Mouse (Mus musculus): ENCODE measurements around the gene Ei24. TPM values are rescaled to one million over a fixed set of nuclear protein-coding genes. Genes with fewer than 3 reads are reported as not detected.

Gene Ei24
- polyA plus RNA-seq (2012; rRNA removed) = 85.9 and 104 TPM in 2 replicates
- polyA plus RNA-seq (2014; fragmentation: Nextera tagmentation; extraction: Ambion mirVana) = 57.9 and 58.1 TPM in 2 replicates

DNA sequence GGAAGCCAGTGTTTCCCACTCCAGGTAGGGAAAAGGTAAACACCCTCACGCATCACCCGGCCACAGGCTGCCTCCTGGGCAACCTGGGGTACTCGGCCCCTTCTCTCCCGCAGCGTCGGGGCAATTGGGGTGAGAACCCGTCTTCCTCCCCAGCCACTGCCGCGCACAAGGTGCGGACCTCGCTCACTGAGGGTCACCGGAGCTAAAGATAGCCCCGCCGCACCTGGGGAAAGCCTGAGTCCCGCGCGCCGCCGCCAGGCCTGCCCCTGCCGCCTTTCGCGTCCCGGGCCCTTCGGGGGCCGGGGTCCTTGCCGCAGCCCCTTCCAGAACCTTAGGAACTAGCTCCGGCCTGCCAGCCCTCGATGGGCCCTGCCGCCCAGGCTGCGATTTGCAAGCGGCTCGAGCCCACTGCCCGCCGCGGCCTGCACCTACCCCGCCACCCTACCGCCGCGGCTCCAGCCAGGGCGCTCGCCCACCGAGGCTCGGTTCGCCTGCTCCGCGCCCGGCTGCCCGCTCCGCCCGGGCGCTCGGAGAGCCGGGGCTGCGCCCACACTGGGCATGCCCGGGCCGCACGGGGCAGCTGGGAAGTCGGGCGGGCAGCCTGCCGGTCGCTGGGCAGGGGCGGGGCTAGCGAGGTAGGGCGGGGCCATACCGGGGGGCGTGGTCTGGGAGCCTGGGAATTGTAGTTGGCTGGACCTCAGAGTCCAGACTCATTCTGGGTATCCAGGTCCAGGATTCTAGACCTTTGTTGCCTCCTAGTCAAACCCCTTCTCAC, at the start of gene Ei24:
Gene Ei24, minus strand, starts transcription at position 613 of the 775 bp plus-strand sequence.
- peak within 1 kb of the TSS; percentile 59; the same call in 1 of the 2 replicates for H3K27ac ChIP-seq (replicated peaks; ENCODE audit: low read depth, low read length)
- peak; percentile 98 for ATAC-seq (ENCODE audit: low FRiP score, low read depth)

GRCm38 (mm10) chr9:36846346-36846745, 49.2 kb upstream of the Ei24 start:
- Histone ChIP-seq H3K27me3 (ENCODE audit: control insufficient read depth, insufficient read depth, low read length) (no peaks in the 10 kb centered on the region), H3K4me3 (replicated peaks; ENCODE audit: low read length) (no peak overlapping the region), H3K27ac (replicated peaks; ENCODE audit: low read depth, low read length) (no peak overlapping the region), H3K4me1 (ENCODE audit: control insufficient read depth, insufficient read depth, low read length) (no peaks in the 10 kb centered on the region), H3K9ac (ENCODE audit: low read depth, low read length, severe bottlenecking) (no peak overlapping the region), H3K36me3 (ENCODE audit: control insufficient read depth, insufficient read depth, low read length) (no peaks in the 10 kb centered on the region), H3K9me3 (ENCODE audit: control insufficient read depth, low read length) (no peaks in the 10 kb centered on the region), H3K4me2 (replicated peaks; ENCODE audit: low read depth, low read length, severe bottlenecking) (no peak overlapping the region)
- no peak for DNase-seq (ENCODE audit: low spot score)
- ATAC-seq (ENCODE audit: low FRiP score, low read depth) = no peak
- no peak for TF ChIP-seq POLR2A (IDR thresholded peaks at IDR 0.05; ENCODE audit: borderline replicate concordance, extremely low read depth, insufficient read depth, insufficient read length)
- 37% methylated on average over 4 of the region's 4 CpGs for WGBS

More for the DNA sequence above, at the start of gene Ei24:
- Histone ChIP-seq H3K9me3 (ENCODE audit: control insufficient read depth, low read length) (no peaks in the 10 kb centered on the region), H3K9ac (ENCODE audit: low read depth, low read length, severe bottlenecking) (peak within 1 kb of the TSS; percentile 92), H3K4me3 (replicated peaks; ENCODE audit: low read length) (peak within 1 kb of the TSS; percentile 81), H3K4me2 (replicated peaks; ENCODE audit: low read depth, low read length, severe bottlenecking) (peak within 1 kb of the TSS; percentile 54), H3K27me3 (ENCODE audit: control insufficient read depth, insufficient read depth, low read length) (no peaks in the 10 kb centered on the region), H3K4me1 (ENCODE audit: control insufficient read depth, insufficient read depth, low read length) (peaks cover 8% of the 10 kb centered on the region; the same call in 1 of the 2 replicates), H3K36me3 (ENCODE audit: control insufficient read depth, insufficient read depth, low read length) (peaks cover 9% of the 10 kb centered on the region; the same call in 1 of the 2 replicates)
- DNase-seq (ENCODE audit: low spot score) = peak; percentile 67
- peak; percentile 59; the same call in 1 of the 2 replicates for TF ChIP-seq POLR2A (IDR thresholded peaks at IDR 0.05; ENCODE audit: borderline replicate concordance, extremely low read depth, insufficient read depth, insufficient read length)
- WGBS = 1% methylated on average over 46 of the region's 66 CpGs

- WGBS = 30% methylated on average over 3 of the region's 3 CpGs
- TF ChIP-seq POLR2A (IDR thresholded peaks at IDR 0.05; ENCODE audit: borderline replicate concordance, extremely low read depth, insufficient read depth, insufficient read length) = no peak
- peak overlapping the region; percentile 56; the same call in 1 of the 2 replicates for H3K9ac ChIP-seq (ENCODE audit: low read depth, low read length, severe bottlenecking)
- H3K36me3 ChIP-seq (ENCODE audit: control insufficient read depth, insufficient read depth, low read length) = no peaks in the 10 kb centered on the region
- H3K4me3 ChIP-seq (replicated peaks; ENCODE audit: low read length) = peak overlapping the region; percentile 44
- no peaks in the 10 kb centered on the region for H3K4me1 ChIP-seq (ENCODE audit: control insufficient read depth, insufficient read depth, low read length)
- peak overlapping the region; percentile 83 for H3K4me2 ChIP-seq (replicated peaks; ENCODE audit: low read depth, low read length, severe bottlenecking)
- DNase-seq (ENCODE audit: low spot score) (no peak), ATAC-seq (ENCODE audit: low FRiP score, low read depth) (no peak)
- no peak overlapping the region for H3K27ac ChIP-seq (replicated peaks; ENCODE audit: low read depth, low read length)
- H3K27me3 ChIP-seq (ENCODE audit: control insufficient read depth, insufficient read depth, low read length) = peaks cover 12% of the 10 kb centered on the region
- no peaks in the 10 kb centered on the region for H3K9me3 ChIP-seq (ENCODE audit: control insufficient read depth, low read length)
Observed at GRCm38 (mm10) chr9:36833914-36834313, 36.7 kb upstream of the Ei24 start.

- H3K27me3 ChIP-seq (ENCODE audit: control insufficient read depth, insufficient read depth, low read length) = peaks cover 12% of the 10 kb centered on the region
- TF ChIP-seq POLR2A (IDR thresholded peaks at IDR 0.05; ENCODE audit: borderline replicate concordance, extremely low read depth, insufficient read depth, insufficient read length) = no peak
- no peaks in the 10 kb centered on the region for H3K36me3 ChIP-seq (ENCODE audit: control insufficient read depth, insufficient read depth, low read length)
- H3K4me1 ChIP-seq (ENCODE audit: control insufficient read depth, insufficient read depth, low read length) = no peaks in the 10 kb centered on the region
- no peak overlapping the region for H3K27ac ChIP-seq (replicated peaks; ENCODE audit: low read depth, low read length)
- WGBS = 4% methylated on average over 31 of the region's 31 CpGs
- H3K9me3 ChIP-seq (ENCODE audit: control insufficient read depth, low read length) = no peaks in the 10 kb centered on the region
- no peak for DNase-seq (ENCODE audit: low spot score)
- peak overlapping the region; percentile 56 for H3K9ac ChIP-seq (ENCODE audit: low read depth, low read length, severe bottlenecking)
- peak; percentile 56 for ATAC-seq (ENCODE audit: low FRiP score, low read depth)
- peak overlapping the region; percentile 44 for H3K4me3 ChIP-seq (replicated peaks; ENCODE audit: low read length)
- peak overlapping the region; percentile 83 for H3K4me2 ChIP-seq (replicated peaks; ENCODE audit: low read depth, low read length, severe bottlenecking)
Observed at GRCm38 (mm10) chr9:36833043-36833881, 36.1 kb upstream of the Ei24 start.

GRCm38 (mm10) chr9:36832529-36832928, 35.3 kb upstream of the Ei24 start:
- Histone ChIP-seq H3K4me2 (replicated peaks; ENCODE audit: low read depth, low read length, severe bottlenecking) (peak overlapping the region; percentile 83), H3K36me3 (ENCODE audit: control insufficient read depth, insufficient read depth, low read length) (no peaks in the 10 kb centered on the region), H3K9me3 (ENCODE audit: control insufficient read depth, low read length) (no peaks in the 10 kb centered on the region), H3K9ac (ENCODE audit: low read depth, low read length, severe bottlenecking) (peak overlapping the region; percentile 56), H3K4me3 (replicated peaks; ENCODE audit: low read length) (peak overlapping the region; percentile 44), H3K27me3 (ENCODE audit: control insufficient read depth, insufficient read depth, low read length) (peaks cover 12% of the 10 kb centered on the region), H3K4me1 (ENCODE audit: control insufficient read depth, insufficient read depth, low read length) (no peaks in the 10 kb centered on the region), H3K27ac (replicated peaks; ENCODE audit: low read depth, low read length) (no peak overlapping the region)
- WGBS = 1% methylated on average over 28 of the region's 32 CpGs
- TF ChIP-seq POLR2A (IDR thresholded peaks at IDR 0.05; ENCODE audit: borderline replicate concordance, extremely low read depth, insufficient read depth, insufficient read length) = no peak
- ATAC-seq (ENCODE audit: low FRiP score, low read depth) (peak; percentile 86), DNase-seq (ENCODE audit: low spot score) (peak; percentile 61)
